Mouse (Mus musculus) adrenal gland, adult (tissue): ENCODE data around the gene Ppil6.

Source experiments
- DNase-seq, 2 experiments: peaks; one replicate each; pipeline ENCODE4 v3.0.0; 2022 to 2023; ENCODE audit warnings: low spot score in 1 of 2; ENCODE audit not compliant: inconsistent age in 2 of 2

The Ppil6 gene

DNA sequence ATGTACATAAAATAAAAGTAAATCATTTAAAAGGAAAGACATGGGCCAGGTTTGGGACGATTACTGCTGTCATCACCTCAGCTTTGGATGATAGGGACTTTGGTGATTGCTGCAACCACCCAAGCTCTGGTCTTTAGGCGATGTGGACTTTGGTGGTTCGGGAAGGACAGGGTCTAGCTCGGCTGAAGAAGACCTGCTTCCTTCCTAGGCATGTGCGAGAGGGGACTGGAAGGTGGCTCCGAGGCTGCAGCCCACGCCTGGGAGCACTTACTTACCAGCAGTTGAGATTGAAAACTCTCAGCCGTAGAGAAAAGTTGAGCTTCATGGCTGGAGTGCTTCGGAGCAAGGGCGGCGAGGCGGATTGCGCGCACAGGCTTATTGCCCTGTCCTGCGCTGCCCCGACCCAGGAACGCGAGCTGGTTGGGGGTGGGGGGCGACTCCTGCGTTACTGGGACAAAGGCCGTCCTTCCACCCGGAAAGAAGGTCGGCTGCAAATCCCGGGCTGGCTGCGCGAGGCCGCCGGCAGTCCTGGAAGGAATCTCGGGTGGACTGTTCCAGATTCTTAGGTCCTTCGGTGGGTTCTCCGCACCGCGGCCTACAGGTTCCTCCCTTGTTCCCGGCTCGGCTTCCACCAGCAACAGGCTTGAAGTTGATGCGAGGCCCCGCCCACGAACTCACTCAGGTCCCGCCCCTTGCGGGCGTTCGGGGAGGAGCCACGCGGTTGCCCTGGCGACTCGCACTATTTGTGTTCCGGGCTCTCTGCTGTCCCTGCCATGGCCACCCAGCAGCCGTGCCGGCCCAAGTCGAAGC lies at the start of gene Ppil6, which contains the start of gene Smpd2:
Gene Ppil6 (plus strand): TSS at position 732 of the 810 bp plus-strand sequence.
Gene Smpd2 (minus strand): TSS at position 662 of the 810 bp plus-strand sequence.
- peak; percentile 97 to 98 for DNase-seq

DNA sequence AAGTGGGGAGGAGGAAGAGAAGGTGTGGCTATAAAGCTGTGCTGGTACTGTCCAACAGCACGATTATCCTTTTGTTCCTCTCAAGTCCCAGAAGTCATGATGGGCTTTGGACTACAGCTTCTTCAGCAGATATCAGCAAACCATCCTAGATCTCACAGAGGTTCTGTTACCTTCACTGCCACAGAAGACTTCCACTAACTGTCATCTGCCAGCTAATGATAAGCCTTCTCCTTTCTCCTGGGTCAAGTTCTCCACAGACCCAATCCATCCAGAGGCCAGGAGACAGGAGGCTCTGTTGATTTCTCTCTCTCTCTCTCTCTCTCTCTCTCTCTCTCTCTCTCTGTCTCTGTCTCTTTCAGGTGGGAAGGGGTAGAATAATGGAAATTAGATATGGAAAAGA lies 42.0 kb upstream of the Ppil6 start:
- no peak for DNase-seq

DNA sequence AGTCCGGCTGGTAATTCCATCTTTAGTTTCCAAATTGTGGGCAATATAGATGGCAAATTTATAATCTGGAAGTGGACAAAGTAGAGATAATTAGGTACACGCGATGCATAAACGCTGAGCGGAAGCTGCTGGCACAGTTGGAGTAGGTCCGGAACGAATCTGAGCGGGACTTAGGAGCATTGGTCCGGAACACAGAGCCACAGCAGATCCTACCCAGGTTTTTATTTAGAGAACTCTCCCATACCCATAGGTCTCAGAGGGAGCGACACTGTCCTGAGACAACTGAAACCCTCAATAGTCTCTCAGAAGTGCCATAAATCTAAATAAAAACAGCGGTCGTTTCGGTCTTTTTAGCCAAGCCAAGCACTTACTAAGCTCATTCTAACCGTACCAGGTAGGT lies 40.6 kb upstream of the Ppil6 start:
- peak in 1 of 2 experiments; percentile 39 for DNase-seq

DNA sequence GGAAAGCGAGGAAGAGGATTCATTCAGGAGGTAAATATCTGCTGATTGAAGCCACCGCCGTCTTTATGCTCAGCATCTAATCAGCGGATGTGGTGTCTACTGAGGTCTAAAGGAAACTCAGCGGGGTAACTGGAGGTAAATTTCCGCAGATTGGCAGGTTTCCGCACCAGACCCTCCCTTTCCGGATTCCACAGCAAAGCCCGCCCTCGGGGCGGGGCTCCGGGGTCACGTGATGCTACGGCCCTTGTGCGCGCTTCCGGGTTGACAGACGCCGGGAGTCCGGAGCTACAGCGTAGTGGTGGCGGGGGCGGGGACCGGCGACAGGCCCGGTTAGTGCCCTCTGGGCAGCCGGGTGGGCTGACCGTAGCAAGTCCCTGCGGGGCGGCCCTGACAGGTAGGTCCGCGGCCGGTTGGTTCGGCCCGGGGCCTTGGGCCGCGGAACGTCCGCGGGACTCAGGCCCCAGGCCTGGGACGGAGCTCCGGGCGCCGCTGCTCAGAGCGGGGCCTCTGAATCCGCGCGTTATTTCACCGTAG lies 40.0 kb upstream of the Ppil6 start, which contains the start of gene Zbtb24:
Gene Zbtb24 (plus strand): TSS at position 247 of the 534 bp plus-strand sequence.
- DNase-seq, result peak; percentile 96 to 98

DNA sequence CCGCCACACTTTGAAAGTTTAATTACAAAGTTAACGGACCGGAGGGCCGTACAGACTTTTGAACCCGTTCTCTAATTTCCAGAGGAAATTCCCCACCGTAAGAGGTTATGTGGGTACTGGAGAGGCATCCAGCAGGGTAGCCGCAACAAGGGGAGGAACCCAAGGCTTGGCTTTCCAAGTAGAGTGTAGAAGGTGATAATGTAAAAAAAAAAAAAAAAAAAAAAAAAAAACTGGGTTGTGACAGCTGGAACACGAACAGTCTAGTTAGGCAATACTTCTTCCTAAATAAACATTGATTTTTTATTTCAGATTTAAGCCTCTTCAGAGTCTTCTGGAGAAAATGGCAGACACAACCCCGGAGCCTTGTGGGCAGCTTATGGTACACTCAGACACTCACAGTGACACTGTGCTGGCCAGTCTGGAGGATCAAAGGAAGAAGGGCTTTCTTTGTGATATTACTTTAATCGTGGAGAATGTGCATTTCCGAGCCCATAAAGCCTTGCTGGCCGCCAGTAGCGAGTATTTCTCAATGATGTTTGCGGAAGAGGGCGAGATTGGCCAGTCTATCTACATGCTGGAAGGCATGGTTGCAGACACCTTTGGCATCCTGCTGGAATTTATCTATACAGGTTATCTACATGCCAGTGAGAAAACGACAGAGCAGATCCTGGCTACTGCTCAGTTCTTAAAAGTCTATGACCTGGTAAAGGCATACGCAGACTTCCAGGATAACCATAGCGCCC lies 39.3 kb upstream of the Ppil6 start:
- DNase-seq, result no peak

DNA sequence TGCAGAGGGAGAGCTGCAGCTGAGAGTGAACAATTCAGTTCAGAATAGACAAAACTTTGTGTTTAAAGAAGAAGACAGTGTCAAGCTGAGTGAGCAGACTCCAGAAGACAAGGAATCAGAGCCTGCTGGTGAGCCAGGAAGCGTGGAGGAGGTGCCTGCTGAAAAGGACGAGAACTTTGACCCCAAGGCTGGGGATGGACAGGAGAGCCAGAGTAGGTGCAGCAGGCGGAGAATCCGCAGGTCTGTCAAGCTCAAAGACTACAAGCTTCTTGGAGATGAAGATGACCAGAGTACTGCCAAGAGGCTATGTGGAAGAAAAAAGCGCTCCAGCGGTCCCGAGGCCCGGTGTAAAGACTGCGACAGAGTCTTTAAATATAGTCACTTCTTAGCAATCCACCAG lies 38.6 kb upstream of the Ppil6 start:
- DNase-seq, result no peak

DNA sequence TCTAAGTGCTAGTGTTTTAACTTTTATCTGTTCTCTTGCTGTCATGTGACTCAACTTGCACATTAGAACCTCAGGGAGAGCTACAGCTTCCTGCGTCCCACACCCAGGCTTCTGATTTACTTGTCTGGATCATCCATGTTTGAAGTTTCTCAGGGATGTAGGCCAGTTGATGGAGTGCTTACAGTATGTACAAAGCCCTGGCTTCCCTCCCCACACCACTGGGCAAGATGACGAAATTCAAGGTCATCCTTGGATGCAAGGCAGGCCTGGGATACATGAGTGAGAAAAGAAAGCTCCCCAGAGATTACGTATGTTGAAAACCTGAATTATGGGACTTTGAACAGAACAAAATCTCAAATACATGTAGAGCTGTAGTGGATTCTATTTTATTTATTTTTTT lies 37.4 kb upstream of the Ppil6 start:
- peak in 1 of 2 experiments; percentile 64 for DNase-seq

DNA sequence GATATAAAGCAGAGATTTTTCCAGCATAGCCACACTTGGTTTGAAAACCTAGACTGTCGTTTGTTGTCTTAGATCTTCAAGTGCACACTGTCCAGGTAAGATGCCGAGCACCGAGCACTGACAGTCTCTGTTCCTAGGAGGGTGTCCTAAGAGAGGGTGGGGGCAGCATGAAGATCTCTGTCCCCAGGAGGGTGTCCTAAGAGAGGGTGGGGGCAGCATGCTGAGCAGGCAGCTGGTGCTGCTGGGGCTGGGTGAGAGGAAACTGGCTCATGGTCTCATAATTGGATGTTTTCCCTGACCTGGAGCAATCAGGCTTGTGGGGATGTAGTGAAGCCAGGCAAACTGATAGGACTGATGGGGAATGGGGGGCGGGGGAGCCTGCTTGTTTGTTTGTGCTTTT lies 30.2 kb upstream of the Ppil6 start:
- DNase-seq, result no peak

DNA sequence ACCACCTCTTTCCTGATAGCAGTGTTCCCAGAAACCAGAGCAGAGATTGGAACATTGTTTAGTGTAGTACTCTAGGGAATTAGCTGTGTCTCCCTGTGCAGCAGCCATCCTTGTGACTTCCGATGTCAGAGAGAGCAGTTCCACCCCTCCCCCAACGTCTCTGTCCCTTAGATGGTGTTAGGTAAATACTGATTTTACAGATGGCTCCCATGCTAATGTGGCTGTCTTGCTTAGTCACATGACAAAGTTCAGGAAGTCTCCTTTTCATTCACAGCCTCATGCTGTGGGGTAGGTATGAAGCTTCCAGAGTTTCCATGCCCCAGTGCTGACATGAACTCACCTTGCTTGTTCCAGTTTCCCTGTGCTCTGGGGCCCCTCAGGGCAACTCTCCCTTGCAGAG lies 29.7 kb upstream of the Ppil6 start:
- no peak for DNase-seq

DNA sequence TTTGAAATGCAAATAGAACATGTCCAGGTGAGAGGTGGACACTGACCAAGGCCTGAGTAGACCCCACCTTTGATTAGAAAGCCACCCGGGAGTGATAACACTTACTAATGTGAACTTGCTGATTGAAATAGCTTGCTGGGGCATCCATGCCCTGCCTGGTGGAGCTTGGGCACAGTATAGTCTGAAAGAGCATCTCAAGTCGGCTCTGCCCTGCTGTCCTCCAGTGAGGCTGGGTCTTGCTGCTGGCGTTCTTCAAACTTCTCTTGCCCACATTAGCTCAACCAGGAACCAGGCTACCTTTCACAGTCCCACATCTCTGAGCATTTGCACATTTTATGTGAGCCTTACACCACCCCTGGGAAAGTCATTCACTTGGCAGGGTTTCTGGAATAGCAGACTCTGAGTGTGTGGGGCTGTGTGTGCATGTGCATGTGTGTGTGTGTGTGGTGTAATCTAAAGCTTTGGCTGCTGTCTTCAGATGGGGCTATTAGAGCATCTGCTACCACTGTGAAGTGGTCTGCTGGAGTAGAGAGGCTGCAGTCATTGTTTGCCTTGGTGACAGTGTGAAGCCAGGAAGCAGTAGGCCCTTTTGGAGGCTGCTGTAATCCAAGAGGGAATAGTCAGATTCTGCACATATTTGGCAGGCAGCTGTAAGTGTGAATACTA lies 29.0 kb upstream of the Ppil6 start:
- no peak for DNase-seq

DNA sequence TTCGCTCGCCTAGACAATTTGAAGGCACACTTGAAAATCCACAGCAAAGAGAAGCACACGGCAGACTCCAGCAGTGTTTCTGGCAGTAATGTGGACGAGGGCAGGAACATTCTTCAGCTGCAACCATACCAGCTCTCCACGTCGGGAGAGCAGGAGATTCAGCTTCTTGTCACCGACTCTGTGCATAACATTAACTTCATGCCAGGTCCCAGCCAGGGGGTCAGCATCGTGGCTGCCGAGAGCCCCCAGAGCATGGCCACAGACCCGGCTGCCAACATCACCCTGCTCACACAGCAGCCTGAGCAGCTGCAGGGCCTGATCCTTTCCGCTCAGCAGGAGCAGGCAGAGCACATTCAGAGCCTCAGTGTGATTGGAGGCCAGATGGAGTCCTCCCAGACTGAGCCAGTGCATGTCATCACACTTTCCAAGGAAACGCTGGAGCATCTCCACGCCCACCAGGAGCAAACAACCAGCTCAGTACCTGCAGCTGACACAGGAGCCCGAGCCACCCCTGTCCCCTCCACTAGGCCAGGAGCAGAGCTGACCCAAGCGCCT lies 25.8 kb upstream of the Ppil6 start:
- no peak for DNase-seq

DNA sequence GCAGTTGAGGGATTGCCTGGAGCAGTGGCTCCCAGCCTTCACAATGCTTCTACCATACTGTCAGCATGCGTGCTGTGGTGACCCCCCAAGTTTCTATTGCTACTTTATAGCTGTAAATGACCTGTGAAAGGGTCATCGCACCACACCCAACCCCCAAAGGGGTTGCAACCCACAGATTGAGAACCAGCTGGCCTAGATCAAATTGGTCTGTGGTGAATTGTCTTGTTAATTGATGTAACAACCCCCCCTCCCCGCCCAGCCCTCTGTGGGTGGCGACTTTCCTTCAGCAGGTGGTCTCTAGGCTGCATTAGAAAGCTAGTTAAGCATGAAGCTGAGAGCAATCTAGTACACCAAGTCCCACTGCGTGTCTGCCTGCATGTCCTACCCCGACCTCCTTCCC lies 22.9 kb upstream of the Ppil6 start:
- no peak for DNase-seq

DNA sequence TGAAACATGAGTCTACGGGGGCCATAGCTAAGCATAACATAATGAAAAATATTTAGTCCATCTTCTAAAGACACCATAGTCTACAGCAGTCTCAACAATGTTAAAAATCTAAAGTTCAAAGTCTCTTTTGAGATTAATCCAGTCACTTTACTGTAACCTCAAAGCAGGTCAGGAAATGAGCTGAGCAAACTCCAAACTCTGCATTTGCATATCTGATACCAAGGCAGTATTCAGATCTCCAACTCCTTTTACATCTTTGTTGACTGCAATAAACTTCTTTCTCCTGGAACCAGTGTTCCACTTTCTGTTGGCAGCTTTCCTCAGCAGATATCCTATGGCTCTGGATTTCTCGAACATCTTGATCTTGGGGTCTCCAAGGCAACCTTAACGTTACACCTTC lies 19.5 kb upstream of the Ppil6 start:
- DNase-seq, result no peak

DNA sequence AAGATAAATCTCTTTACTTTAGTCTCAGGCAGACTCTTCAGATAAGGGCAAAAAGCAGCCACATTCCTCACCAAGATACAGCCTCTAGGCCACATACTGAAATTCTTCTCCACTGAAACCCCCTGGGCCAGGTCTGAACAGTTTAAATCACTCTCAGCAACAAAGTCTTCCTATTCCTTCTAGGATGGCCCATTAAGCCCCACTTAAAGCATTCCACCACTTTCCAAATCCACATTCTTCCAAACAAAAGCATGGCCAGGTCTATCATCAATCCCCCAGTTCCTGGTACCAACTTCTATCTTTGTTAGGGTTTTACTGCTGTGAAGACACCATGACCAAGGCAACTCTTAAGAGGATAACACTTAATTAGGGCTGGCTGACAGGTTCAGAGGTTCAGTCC lies 17.7 kb upstream of the Ppil6 start:
- DNase-seq, result no peak

DNA sequence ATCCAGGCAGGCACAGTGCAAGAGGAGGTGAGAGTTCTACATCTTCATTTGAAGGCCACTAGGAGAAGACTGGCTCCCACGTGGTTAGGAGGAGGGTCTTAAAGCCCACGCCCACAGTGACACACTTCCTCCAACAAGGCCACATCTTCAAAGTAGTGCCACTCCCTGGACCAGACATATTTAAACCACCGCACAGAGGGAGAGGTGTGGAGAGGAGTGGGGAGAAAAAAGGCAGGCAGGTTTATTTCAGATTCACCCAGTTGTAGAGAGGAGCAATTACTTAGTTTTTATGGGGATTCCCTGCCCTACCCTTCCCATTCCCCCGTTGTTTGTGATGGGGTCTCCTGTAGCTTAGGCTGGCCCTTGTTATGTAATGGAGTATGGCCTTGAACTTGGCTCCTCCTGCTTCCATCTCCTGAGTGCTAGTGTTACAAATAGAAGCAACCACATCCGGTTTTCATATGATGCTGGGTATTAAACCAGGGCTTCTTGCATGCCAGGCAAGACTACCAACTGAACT lies 17.2 kb upstream of the Ppil6 start:
- DNase-seq, result no peak

DNA sequence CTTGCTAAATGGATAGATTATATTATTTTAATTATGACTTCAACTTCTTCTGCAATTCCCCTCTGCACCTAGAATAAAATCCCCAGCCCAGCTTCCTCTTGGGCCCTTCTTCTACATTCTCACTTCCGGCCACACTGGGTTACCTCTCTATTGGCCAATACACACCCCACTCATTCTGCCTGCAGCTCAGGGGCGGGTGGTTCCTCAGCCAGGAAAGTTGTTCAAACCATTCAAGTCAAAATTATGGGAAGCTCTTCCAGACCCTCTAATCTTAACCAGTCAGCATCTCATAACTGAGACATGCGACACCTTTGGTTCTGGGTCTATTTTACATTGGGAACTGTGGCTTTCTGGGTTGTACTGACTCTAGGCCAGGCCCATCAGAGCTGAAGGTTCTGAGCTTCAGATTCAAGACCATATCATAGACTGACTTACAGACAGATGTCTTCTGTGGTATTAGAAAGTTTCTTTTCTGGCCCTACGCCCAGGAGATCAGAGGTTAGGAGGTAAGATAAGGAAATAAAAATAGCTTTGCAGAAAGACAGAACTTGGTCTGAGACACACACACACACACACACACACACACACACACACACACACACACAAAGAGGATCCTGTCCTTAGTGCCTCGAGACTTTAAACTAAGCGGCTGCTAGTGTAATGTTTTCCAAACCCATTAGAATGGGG lies 16.3 kb upstream of the Ppil6 start:
- peak; percentile 53 to 84 for DNase-seq

DNA sequence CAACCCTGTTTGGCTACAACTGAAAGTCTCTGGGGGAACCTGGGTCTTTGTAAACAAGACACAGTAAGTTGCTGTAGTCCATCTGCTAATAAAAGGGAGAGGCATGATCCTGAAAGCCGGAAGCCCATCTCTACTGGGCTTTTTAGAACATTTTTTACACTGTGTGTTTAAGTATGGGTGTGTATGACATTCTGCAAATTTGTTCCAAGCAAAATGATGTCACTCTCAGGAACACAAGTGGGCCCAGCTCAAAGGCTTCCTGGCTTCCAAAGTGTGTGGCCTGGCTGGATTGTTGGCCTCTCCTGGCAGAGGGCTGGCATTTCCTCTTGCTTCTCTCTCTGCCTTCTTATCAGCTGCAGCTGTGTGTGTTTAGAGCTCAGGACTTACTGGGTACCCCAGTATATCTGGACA lies 15.3 kb upstream of the Ppil6 start:
- no peak for DNase-seq

DNA sequence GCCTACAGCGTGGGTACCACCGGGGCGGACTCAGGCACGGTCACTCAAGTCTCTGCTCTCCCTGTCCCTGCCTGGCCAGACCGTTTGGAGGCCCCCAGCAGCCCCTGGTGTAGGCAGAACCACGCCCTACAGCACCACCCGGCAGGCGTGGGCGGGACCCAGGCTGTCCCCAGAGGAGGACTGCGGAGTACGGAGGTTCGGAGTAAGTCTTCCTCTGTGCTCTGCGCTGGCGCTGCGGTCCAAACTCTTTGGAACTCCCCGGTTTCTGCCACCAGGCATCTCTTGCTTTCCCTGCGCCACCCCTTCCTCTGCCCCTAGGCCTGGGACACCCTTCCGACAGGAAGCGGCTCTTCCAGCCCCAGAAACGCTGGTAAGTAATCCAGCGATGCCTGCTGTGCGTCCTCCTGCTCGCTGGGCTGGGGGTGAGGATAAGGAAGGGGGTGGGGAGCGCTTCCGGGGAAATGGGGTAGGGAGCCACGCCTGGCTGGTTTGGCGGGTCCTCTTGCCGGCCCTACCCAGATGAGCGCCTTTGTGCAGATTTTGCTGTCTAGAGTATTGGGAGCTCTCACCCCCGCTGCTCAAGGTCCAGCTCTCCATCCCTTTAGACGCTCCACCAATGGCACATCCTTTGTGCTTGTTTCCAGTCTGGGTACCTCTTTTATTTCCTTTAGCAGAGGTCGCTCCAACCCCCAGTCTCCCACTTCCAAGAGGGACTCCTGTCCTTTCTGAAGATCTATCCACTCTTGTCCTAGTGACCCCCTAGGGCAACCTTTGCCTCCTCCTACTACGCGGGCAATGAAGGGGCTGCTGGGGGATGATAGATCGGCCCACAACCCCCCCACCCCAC lies 13.8 kb upstream of the Ppil6 start, which contains the start of gene Mical1:
Gene Mical1 (plus strand): TSS at position 144 of the 847 bp plus-strand sequence.
- DNase-seq, result peak; percentile 61 to 79

DNA sequence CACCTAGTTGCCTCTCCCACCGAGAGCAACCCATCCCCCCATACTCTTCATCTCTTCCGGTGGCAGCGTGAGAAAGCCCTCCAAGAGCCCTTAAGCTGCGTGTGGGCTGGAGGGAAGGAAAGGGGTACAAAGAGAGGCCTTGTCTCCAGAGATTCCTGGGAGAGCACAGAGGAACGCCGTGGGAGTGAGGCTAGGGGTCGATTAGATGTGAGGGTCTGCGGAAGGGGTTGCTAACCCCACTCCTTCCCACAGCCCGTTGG lies 13.3 kb upstream of the Ppil6 start:
- DNase-seq, result peak in 1 of 2 experiments; percentile 69
